Mouse (Mus musculus) lung, embryonic 15.5 days (tissue): ENCODE measurements at regions not wholly inside any gene's neighbourhood (a gene's known extent, or its start where the extent isn't known, plus 50 kb on each side); places are given as distances from the start of the nearest gene placed in this dataset.

ENCODE experiments used
- ATAC-seq: fragments of 200-750 bp; cut with Nextera tagmentation; 2 replicates; pipeline ENCODE4 v1.8.0; 2017; ENCODE audit warnings: moderate number of reproducible peaks, borderline replicate concordance; ENCODE audit not compliant: low FRiP score, low TSS enrichment; ENCODE audit errors: extremely low read depth
- H3K27ac ChIP-seq: fragments of 300-500 bp; sonication (generic); 2 replicates; pipeline ENCODE4 v1.5.1; 2015; ENCODE audit warnings: moderate library complexity, mild to moderate bottlenecking, inconsistent platforms
- H3K27me3 ChIP-seq: fragments of 300-500 bp; sonication (generic); 2 replicates; pipeline ENCODE4 v1.6.1; 2015; ENCODE audit warnings: inconsistent platforms
- H3K36me3 ChIP-seq: fragments of 300-500 bp; sonication (generic); 2 replicates; pipeline ENCODE4 v1.6.1; 2015; ENCODE audit warnings: inconsistent platforms
- H3K4me1 ChIP-seq: fragments of 300-500 bp; sonication (generic); 2 replicates; pipeline ENCODE4 v1.6.1; 2015; ENCODE audit warnings: inconsistent platforms
- H3K4me2 ChIP-seq: fragments of 300-500 bp; sonication (generic); 2 replicates; pipeline ENCODE4 v1.6.1; 2015; ENCODE audit warnings: inconsistent platforms, mild to moderate bottlenecking, moderate library complexity
- H3K4me3 ChIP-seq: fragments of 300-500 bp; sonication (generic); 2 replicates; pipeline ENCODE4 v1.5.1; 2015; ENCODE audit warnings: mild to moderate bottlenecking, inconsistent platforms
- H3K9ac ChIP-seq: fragments of 300-500 bp; sonication (generic); 2 replicates; pipeline ENCODE4 v1.6.1; 2015; ENCODE audit warnings: inconsistent platforms
- H3K9me3 ChIP-seq: fragments of 300-500 bp; sonication (generic); 2 replicates; pipeline ENCODE4 v1.6.1; 2016; ENCODE audit warnings: inconsistent platforms
- WGBS: fragments of 180-500 bp; shearing (Covaris S2); methylation state at CpG from one replicate; pipeline ENCODE4 v1.1.7; 2015; 5-methylcytosine and 5-hydroxymethylcytosine counted together

- Histone ChIP-seq H3K36me3 (no peaks in the 10 kb centered on the region), H3K4me1 (no peaks in the 10 kb centered on the region), H3K9me3 (no peaks in the 10 kb centered on the region), H3K27ac (no peak overlapping the region), H3K4me3 (no peak overlapping the region), H3K4me2 (no peak overlapping the region), H3K27me3 (no peaks in the 10 kb centered on the region), H3K9ac (no peak overlapping the region)
- WGBS = 92% methylated on average over 7 of the region's 7 CpGs
- no peak for ATAC-seq
These were observed 105.2 kb downstream of the Elovl4 start for GRCm38 (mm10) chr9:83700916-83701315.

- Histone ChIP-seq H3K9me3 (no peaks in the 10 kb centered on the region), H3K27ac (no peak overlapping the region), H3K4me1 (no peaks in the 10 kb centered on the region), H3K9ac (no peak overlapping the region), H3K27me3 (no peaks in the 10 kb centered on the region), H3K4me2 (no peak overlapping the region), H3K4me3 (no peak overlapping the region), H3K36me3 (no peaks in the 10 kb centered on the region)
- no peak for ATAC-seq
- 76% methylated on average over 7 of the region's 7 CpGs for WGBS
These were observed 106.0 kb downstream of the Elovl4 start for GRCm38 (mm10) chr9:83700056-83700455.

DNA sequence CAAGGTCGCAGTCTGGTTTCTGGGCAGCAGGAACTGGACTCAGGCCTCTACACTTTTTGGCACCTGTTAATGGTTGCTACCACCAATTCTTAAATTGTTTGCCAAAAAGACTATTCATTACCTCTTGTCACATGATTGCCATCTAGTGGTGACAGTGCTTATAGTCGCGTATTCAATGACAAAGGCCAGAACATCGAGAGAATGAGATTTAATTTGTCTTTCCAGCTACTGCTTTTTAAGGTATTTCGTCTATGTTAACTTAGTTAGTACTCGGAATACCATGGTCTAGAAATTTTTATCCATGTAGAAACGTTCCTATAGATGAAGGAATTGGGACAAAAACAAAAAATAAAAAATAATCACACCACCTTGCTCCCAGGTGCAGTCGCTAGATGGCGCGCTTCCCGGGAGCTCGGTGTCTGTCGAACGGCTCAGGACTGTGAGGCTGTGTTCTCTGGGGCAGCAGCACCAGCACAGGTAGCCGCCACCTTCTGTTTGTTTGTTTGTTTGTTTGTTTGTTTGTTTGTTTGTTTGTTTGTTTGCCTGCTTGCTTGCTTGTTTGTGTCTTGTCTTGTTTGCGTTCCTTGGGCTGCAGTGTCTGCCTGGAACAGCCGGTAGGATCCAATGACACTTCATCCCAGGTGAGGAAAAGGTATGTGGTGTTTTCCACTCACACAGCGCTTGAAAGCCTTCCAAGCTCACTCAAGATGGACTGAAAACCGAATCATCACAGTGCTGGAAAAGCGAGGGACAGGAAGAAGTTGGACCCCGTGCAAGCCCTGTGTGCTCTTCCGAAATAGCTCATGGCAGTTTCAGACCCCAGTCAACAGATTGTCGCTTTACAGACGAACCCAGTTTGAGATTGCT is 114.5 kb downstream of the Elovl4 start:
- Histone ChIP-seq H3K4me3 (peak overlapping the region; percentile 30), H3K9me3 (no peaks in the 10 kb centered on the region), H3K27ac (no peak overlapping the region), H3K36me3 (no peaks in the 10 kb centered on the region), H3K4me1 (peaks cover 10% of the 10 kb centered on the region), H3K4me2 (peak overlapping the region; percentile 48), H3K9ac (no peak overlapping the region; the same call in 1 of the 2 replicates), H3K27me3 (no peaks in the 10 kb centered on the region)
- WGBS = 16% methylated on average over 24 of the region's 24 CpGs
- ATAC-seq = peak; percentile 61; the same call in 1 of the 2 replicates
